Comparison of ENCODE assay signal across 28 mouse cellular contexts in genomic region chr1:56548050-56548449, GRCm38 (mm10).
"Had no signal": no experiment of that assay in that cellular context is flagged by ENCODE, and none has a peak within 500 bp of the region (broad histone marks: within the 10 kb centered on the region; RNA-seq: fewer than 3 reads in every experiment).

No protein-coding gene starts in this region.

- H3K4me3 ChIP-seq: embryonic facial prominence, embryonic 10.5 days; embryonic facial prominence, embryonic 12.5 days; embryonic facial prominence, embryonic 13.5 days; embryonic facial prominence, embryonic 15.5 days; erythroblast, embryonic 14.5 days; forebrain, embryonic 10.5 days; forebrain, embryonic 12.5 days; forebrain, embryonic 13.5 days; forebrain, embryonic 15.5 days; gastrocnemius, adult 2 months had no signal

- H3K9me3 ChIP-seq: embryonic facial prominence, embryonic 10.5 days; embryonic facial prominence, embryonic 12.5 days; embryonic facial prominence, embryonic 13.5 days; embryonic facial prominence, embryonic 15.5 days; forebrain, embryonic 10.5 days; forebrain, embryonic 12.5 days; forebrain, embryonic 13.5 days; forebrain, embryonic 15.5 days had no signal

- H3K9ac ChIP-seq: embryonic facial prominence, embryonic 12.5 days; embryonic facial prominence, embryonic 13.5 days; embryonic facial prominence, embryonic 15.5 days; forebrain, embryonic 12.5 days; forebrain, embryonic 13.5 days; forebrain, embryonic 15.5 days; forebrain, postnatal 0 days had no signal

- H3K27me3 ChIP-seq: embryonic facial prominence, embryonic 12.5 days; embryonic facial prominence, embryonic 13.5 days; embryonic facial prominence, embryonic 15.5 days; forebrain, embryonic 12.5 days; forebrain, embryonic 13.5 days; forebrain, embryonic 15.5 days had no signal

- H3K36me3 ChIP-seq: embryonic facial prominence, embryonic 10.5 days; embryonic facial prominence, embryonic 12.5 days; embryonic facial prominence, embryonic 13.5 days; embryonic facial prominence, embryonic 15.5 days; forebrain, embryonic 10.5 days; forebrain, embryonic 12.5 days; forebrain, embryonic 15.5 days had no signal

- H3K27ac ChIP-seq: embryonic facial prominence, embryonic 10.5 days; embryonic facial prominence, embryonic 12.5 days; embryonic facial prominence, embryonic 13.5 days; embryonic facial prominence, embryonic 15.5 days; forebrain, embryonic 10.5 days; forebrain, embryonic 12.5 days; forebrain, embryonic 13.5 days; forebrain, embryonic 15.5 days; gastrocnemius, adult 2 months had no signal

- H3K4me2 ChIP-seq: embryonic facial prominence, embryonic 12.5 days; embryonic facial prominence, embryonic 13.5 days; embryonic facial prominence, embryonic 15.5 days; forebrain, embryonic 12.5 days; forebrain, embryonic 13.5 days; forebrain, embryonic 15.5 days had no signal

- ATAC-seq: forebrain, embryonic 13.5 days; forebrain, embryonic 14.5 days; forebrain, embryonic 15.5 days; forebrain, embryonic 16.5 days; forebrain, postnatal 0 days had no signal

- H3K4me1 ChIP-seq: embryonic facial prominence, embryonic 10.5 days; embryonic facial prominence, embryonic 12.5 days; embryonic facial prominence, embryonic 13.5 days; embryonic facial prominence, embryonic 15.5 days; forebrain, embryonic 10.5 days; forebrain, embryonic 12.5 days; forebrain, embryonic 13.5 days; forebrain, embryonic 15.5 days had no signal

- DNase-seq: cerebellum, adult 2 months; cerebellum, adult 8-10 months; cerebellum, adult 9-10 months; cerebellum, adult 9-11 months; cerebellum, postnatal 10 days; cerebellum, postnatal 14 days; cerebellum, postnatal 25 days; cerebellum, postnatal 36 days; embryo, embryonic 11 days; gastrocnemius, adult 2 months; gastrocnemius, postnatal 10 days; gastrocnemius, postnatal 14 days; gastrocnemius, postnatal 25 days; gastrocnemius, postnatal 36 days; heart, adult 11 months; heart, adult 18-20 months had no signal
